Mouse (Mus musculus) urinary bladder, postnatal 25 days (tissue): ENCODE measurements around the gene Dctn2.

Experiments
- DNase-seq: peaks from one replicate; pipeline ENCODE4 v3.0.0; 2022; ENCODE audit warnings: low spot score

Dctn2 gene

GRCm38 (mm10) chr10:127263631-127264030 lies 2.5 kb upstream of the Dctn2 start:
- no peak for DNase-seq

GRCm38 (mm10) chr10:127264336-127264735 lies 1.8 kb upstream of the Dctn2 start:
- no peak for DNase-seq

- no peak for DNase-seq
Measured at GRCm38 (mm10) chr10:127264971-127265370, 1.2 kb upstream of the Dctn2 start.

- DNase-seq: no peak
Measured at GRCm38 (mm10) chr10:127265727-127266111, 449 bp upstream of the Dctn2 start.

GRCm38 (mm10) chr10:127267318-127267717 lies 1.1 kb downstream of the Dctn2 start:
- no peak for DNase-seq

GRCm38 (mm10) chr10:127268401-127268800 lies 2.2 kb downstream of the Dctn2 start:
- DNase-seq: no peak

- no peak for DNase-seq
Measured at GRCm38 (mm10) chr10:127269036-127269435, 2.9 kb downstream of the Dctn2 start.

- no peak for DNase-seq
Measured at GRCm38 (mm10) chr10:127269884-127270283, 3.7 kb downstream of the Dctn2 start.

GRCm38 (mm10) chr10:127272371-127272770 lies 6.2 kb downstream of the Dctn2 start:
- no peak for DNase-seq

GRCm38 (mm10) chr10:127274261-127275022 lies 8.3 kb downstream of the Dctn2 start:
- DNase-seq: no peak

GRCm38 (mm10) chr10:127279730-127280129 lies 13.6 kb downstream of the Dctn2 start:
- no peak for DNase-seq

GRCm38 (mm10) chr10:127281316-127281715 lies 15.1 kb downstream of the Dctn2 start:
- no peak for DNase-seq

GRCm38 (mm10) chr10:127282620-127283215 lies 16.6 kb downstream of the Dctn2 start:
- DNase-seq: no peak

- no peak for DNase-seq
Measured at GRCm38 (mm10) chr10:127284105-127284622, 18.0 kb downstream of the Dctn2 start.

- DNase-seq: no peak
Measured at GRCm38 (mm10) chr10:127284724-127285500, 18.7 kb downstream of the Dctn2 start.

- DNase-seq: no peak
Measured at GRCm38 (mm10) chr10:127285644-127286043, 19.5 kb downstream of the Dctn2 start.

- no peak for DNase-seq
Measured at GRCm38 (mm10) chr10:127286194-127286593, 20.0 kb downstream of the Dctn2 start.

- DNase-seq: no peak
Measured at GRCm38 (mm10) chr10:127286730-127287129, 20.6 kb downstream of the Dctn2 start.

- no peak for DNase-seq
Measured at GRCm38 (mm10) chr10:127287271-127287935, 21.2 kb downstream of the Dctn2 start.

GRCm38 (mm10) chr10:127287936-127288293 lies 21.7 kb downstream of the Dctn2 start:
- no peak for DNase-seq

GRCm38 (mm10) chr10:127288328-127288799 lies 22.2 kb downstream of the Dctn2 start:
- DNase-seq: no peak
